Mouse (Mus musculus): ENCODE measurements around the gene Hid1. TPM values are rescaled to one million over a fixed set of nuclear protein-coding genes. Genes with fewer than 3 reads are reported as not detected.

Gene Hid1
- polyA plus RNA-seq, 1 experiment from 2014 or later = 1.1 TPM

- DNase-seq (peak; percentile 34), ATAC-seq (no peak)
- no peak for TF ChIP-seq EP300 (IDR thresholded peaks at IDR 0.05; ENCODE audit: low read depth)
- no peak for TF ChIP-seq CTCF (IDR thresholded peaks at IDR 0.05; ENCODE audit: low read depth)
Observed at GRCm38 (mm10) chr11:115319704-115320383, 47.7 kb downstream of the Hid1 start.

GRCm38 (mm10) chr11:115318245-115319027 lies 49.1 kb downstream of the Hid1 start:
- Histone ChIP-seq H3K27ac (ENCODE audit: low read depth) (no peak overlapping the region), H3K9me3 (ENCODE audit: low read length) (no peaks in the 10 kb centered on the region), H3K4me1 (ENCODE audit: insufficient read depth) (peaks cover 4% of the 10 kb centered on the region; the same call in 1 of the 2 replicates), H3K9ac (replicated peaks) (no peak overlapping the region), H3K27me3 (ENCODE audit: insufficient read depth, low read length) (peaks cover 82% of the 10 kb centered on the region), H3K36me3 (replicated peaks; ENCODE audit: insufficient read depth, low read length) (no peaks in the 10 kb centered on the region), H3K4me2 (ENCODE audit: low read depth, low read length) (no peak overlapping the region), H3K4me3 (ENCODE audit: low read depth, low read length) (no peak overlapping the region)
- 12% methylated on average over 60 of the region's 63 CpGs for WGBS (ENCODE audit: insufficient replicate concordance)
- DNase-seq (no peak), ATAC-seq (no peak)
- no peak for TF ChIP-seq EP300 (IDR thresholded peaks at IDR 0.05; ENCODE audit: low read depth)
- TF ChIP-seq CTCF (IDR thresholded peaks at IDR 0.05; ENCODE audit: low read depth) = no peak

More at GRCm38 (mm10) chr11:115319704-115320383, 47.7 kb downstream of the Hid1 start:
- Histone ChIP-seq H3K9me3 (ENCODE audit: low read length) (no peaks in the 10 kb centered on the region), H3K4me3 (ENCODE audit: low read depth, low read length) (no peak overlapping the region), H3K27me3 (ENCODE audit: insufficient read depth, low read length) (peaks cover 92% of the 10 kb centered on the region), H3K4me2 (ENCODE audit: low read depth, low read length) (no peak overlapping the region), H3K27ac (ENCODE audit: low read depth) (no peak overlapping the region), H3K36me3 (replicated peaks; ENCODE audit: insufficient read depth, low read length) (no peaks in the 10 kb centered on the region), H3K4me1 (ENCODE audit: insufficient read depth) (peaks cover 4% of the 10 kb centered on the region; the same call in 1 of the 2 replicates), H3K9ac (replicated peaks) (no peak overlapping the region)
- 12% methylated on average over 18 of the region's 18 CpGs for WGBS (ENCODE audit: insufficient replicate concordance)

GRCm38 (mm10) chr11:115317204-115317603 lies 50.4 kb downstream of the Hid1 start:
- 62% methylated on average over 7 of the region's 7 CpGs for WGBS (ENCODE audit: insufficient replicate concordance)
- H3K4me3 ChIP-seq (ENCODE audit: low read depth, low read length) = no peak overlapping the region
- DNase-seq (no peak), ATAC-seq (no peak)
- H3K4me1 ChIP-seq (ENCODE audit: insufficient read depth) = peaks cover 4% of the 10 kb centered on the region; the same call in 1 of the 2 replicates
- H3K27me3 ChIP-seq (ENCODE audit: insufficient read depth, low read length) = peaks cover 70% of the 10 kb centered on the region
- H3K9me3 ChIP-seq (ENCODE audit: low read length) = no peaks in the 10 kb centered on the region
- H3K4me2 ChIP-seq (ENCODE audit: low read depth, low read length) = no peak overlapping the region
- no peak for TF ChIP-seq EP300 (IDR thresholded peaks at IDR 0.05; ENCODE audit: low read depth)
- no peak for TF ChIP-seq CTCF (IDR thresholded peaks at IDR 0.05; ENCODE audit: low read depth)
- H3K27ac ChIP-seq (ENCODE audit: low read depth) = no peak overlapping the region
- H3K36me3 ChIP-seq (replicated peaks; ENCODE audit: insufficient read depth, low read length) = no peaks in the 10 kb centered on the region
- H3K9ac ChIP-seq (replicated peaks) = no peak overlapping the region

GRCm38 (mm10) chr11:115314249-115314648 lies 53.3 kb downstream of the Hid1 start:
- ATAC-seq (peak; percentile 44; the same call in 1 of the 2 replicates), DNase-seq (no peak)
- Histone ChIP-seq H3K4me1 (ENCODE audit: insufficient read depth) (no peaks in the 10 kb centered on the region), H3K27me3 (ENCODE audit: insufficient read depth, low read length) (peaks cover 40% of the 10 kb centered on the region), H3K27ac (ENCODE audit: low read depth) (no peak overlapping the region), H3K4me2 (ENCODE audit: low read depth, low read length) (no peak overlapping the region), H3K9ac (replicated peaks) (no peak overlapping the region), H3K4me3 (ENCODE audit: low read depth, low read length) (no peak overlapping the region), H3K9me3 (ENCODE audit: low read length) (no peaks in the 10 kb centered on the region), H3K36me3 (replicated peaks; ENCODE audit: insufficient read depth, low read length) (no peaks in the 10 kb centered on the region)
- WGBS (ENCODE audit: insufficient replicate concordance) = 22% methylated on average over 2 of the region's 2 CpGs
- TF ChIP-seq EP300 (IDR thresholded peaks at IDR 0.05; ENCODE audit: low read depth) = no peak
- TF ChIP-seq CTCF (IDR thresholded peaks at IDR 0.05; ENCODE audit: low read depth) = peak; percentile 56

GRCm38 (mm10) chr11:115308781-115309180 lies 58.8 kb downstream of the Hid1 start:
- Histone ChIP-seq H3K36me3 (replicated peaks; ENCODE audit: insufficient read depth, low read length) (no peaks in the 10 kb centered on the region), H3K27ac (ENCODE audit: low read depth) (no peak overlapping the region), H3K9ac (replicated peaks) (no peak overlapping the region), H3K4me3 (ENCODE audit: low read depth, low read length) (no peak overlapping the region), H3K4me2 (ENCODE audit: low read depth, low read length) (no peak overlapping the region), H3K9me3 (ENCODE audit: low read length) (no peaks in the 10 kb centered on the region), H3K27me3 (ENCODE audit: insufficient read depth, low read length) (no peaks in the 10 kb centered on the region), H3K4me1 (ENCODE audit: insufficient read depth) (no peaks in the 10 kb centered on the region)
- TF ChIP-seq CTCF (IDR thresholded peaks at IDR 0.05; ENCODE audit: low read depth) (no peak), EP300 (IDR thresholded peaks at IDR 0.05; ENCODE audit: low read depth) (no peak)
- no peak for DNase-seq
- no peak for ATAC-seq
- 44% methylated on average over 1 of the region's 1 CpGs for WGBS (ENCODE audit: insufficient replicate concordance)

GRCm38 (mm10) chr11:115306863-115307262 lies 60.7 kb downstream of the Hid1 start, which contains the start of gene Otop2:
Gene Otop2, plus strand, starts transcription at chr11:115307163.
- WGBS (ENCODE audit: insufficient replicate concordance) = 41% methylated on average over 8 of the region's 8 CpGs

More at GRCm38 (mm10) chr11:115306863-115307262, 60.7 kb downstream of the Hid1 start, which contains the start of gene Otop2:
- no peak for ATAC-seq
- no peaks in the 10 kb centered on the region for H3K9me3 ChIP-seq (ENCODE audit: low read length)
- no peaks in the 10 kb centered on the region for H3K27me3 ChIP-seq (ENCODE audit: insufficient read depth, low read length)
- H3K36me3 ChIP-seq (replicated peaks; ENCODE audit: insufficient read depth, low read length) = no peaks in the 10 kb centered on the region
- no peak within 1 kb of the TSS for H3K4me2 ChIP-seq (ENCODE audit: low read depth, low read length)
- no peak within 1 kb of the TSS for H3K27ac ChIP-seq (ENCODE audit: low read depth)
- no peak within 1 kb of the TSS for H3K4me3 ChIP-seq (ENCODE audit: low read depth, low read length)
- TF ChIP-seq CTCF (IDR thresholded peaks at IDR 0.05; ENCODE audit: low read depth) = no peak
- TF ChIP-seq EP300 (IDR thresholded peaks at IDR 0.05; ENCODE audit: low read depth) = no peak
- no peak for DNase-seq
- H3K4me1 ChIP-seq (ENCODE audit: insufficient read depth) = no peaks in the 10 kb centered on the region
- H3K9ac ChIP-seq (replicated peaks) = no peak within 1 kb of the TSS

Measured in liver, postnatal 0 days (tissue).